Mouse (Mus musculus): Measurements from ENCODE around the gene Oxld1. TPM values are rescaled to one million over a fixed set of nuclear protein-coding genes. Genes with fewer than 3 reads are reported as not detected.
"Not testable (repeated sequence)": the region's sequence is repeated elsewhere in the genome, so short reads cannot be mapped to it uniquely, and the experiment has no call there.

Oxld1 gene
- polyA plus RNA-seq, 1 experiment from 2014 or later: 10.6 TPM

DNA sequence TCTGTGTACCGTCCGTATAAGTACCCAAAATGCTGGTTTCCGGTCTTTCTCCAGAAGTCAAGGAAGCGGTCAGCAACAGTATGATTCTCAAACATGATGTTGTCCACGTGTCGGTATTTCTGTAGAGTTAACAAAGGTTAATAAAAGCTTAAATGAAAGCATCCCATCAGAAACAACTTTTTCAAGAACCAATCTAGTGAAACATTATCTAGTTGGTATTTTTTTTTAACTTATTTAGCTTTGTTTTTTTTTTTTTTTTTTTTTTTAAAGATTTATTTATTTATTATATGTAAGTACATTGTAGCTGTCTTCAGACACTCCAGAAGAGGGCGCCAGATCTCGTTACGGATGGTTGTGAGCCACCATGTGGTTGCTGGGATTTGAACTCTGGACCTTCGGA, 44.2 kb downstream of the Oxld1 start:
- H3K36me3 ChIP-seq: peaks cover 92% of the 10 kb centered on the region

More for the DNA sequence above, 44.2 kb downstream of the Oxld1 start:
- WGBS: 94% methylated on average over 8 of the region's 10 CpGs
- not testable (repeated sequence) for H3K4me3 ChIP-seq (replicated peaks); H3K27me3 ChIP-seq; H3K4me2 ChIP-seq (replicated peaks); H3K9me3 ChIP-seq; H3K9ac ChIP-seq (replicated peaks); H3K4me1 ChIP-seq (replicated peaks); H3K27ac ChIP-seq; ATAC-seq

Other genes with a start within 250 kb of the Oxld1 start
- 17.4 and 19.5 TPM in 2 replicates for gene Bahcc1, start 225.1 kb downstream of the Oxld1 start, polyA plus RNA-seq (2015; fragmentation: Nextera tagmentation; extraction: Ambion mirVana)
- 3,928 and 4,113 TPM in 2 replicates for gene Actg1, start 109.5 kb downstream of the Oxld1 start, polyA plus RNA-seq (2015; fragmentation: Nextera tagmentation; extraction: Ambion mirVana)
- 1.9 and 2.2 TPM in 2 replicates for gene Fscn2, start 96.5 kb downstream of the Oxld1 start, polyA plus RNA-seq (2015; fragmentation: Nextera tagmentation; extraction: Ambion mirVana)
- 80.9 and 81.1 TPM in 2 replicates for gene Faap100, start 79.3 kb downstream of the Oxld1 start, polyA plus RNA-seq (2015; fragmentation: Nextera tagmentation; extraction: Ambion mirVana)
- 35.0 and 38.1 TPM in 2 replicates for gene Nploc4, start 20.4 kb downstream of the Oxld1 start, polyA plus RNA-seq (2015; fragmentation: Nextera tagmentation; extraction: Ambion mirVana)
- gene Tspan10, start 15.4 kb downstream of the Oxld1 start, polyA plus RNA-seq (2015; fragmentation: Nextera tagmentation; extraction: Ambion mirVana): not detected in 2 replicates
- gene Pde6g, start 4.6 kb downstream of the Oxld1 start, polyA plus RNA-seq (2015; fragmentation: Nextera tagmentation; extraction: Ambion mirVana): 0.19 and 0.30 TPM in 2 replicates
- 26.1 and 28.7 TPM in 2 replicates for gene Ccdc137, start within 50 bp of the Oxld1 start, polyA plus RNA-seq (2015; fragmentation: Nextera tagmentation; extraction: Ambion mirVana)
- gene Arl16, start 9.5 kb upstream of the Oxld1 start, polyA plus RNA-seq (2015; fragmentation: Nextera tagmentation; extraction: Ambion mirVana): 64.7 and 67.8 TPM in 2 replicates
- 111 and 113 TPM in 2 replicates for gene Mrpl12, start 26.5 kb upstream of the Oxld1 start, polyA plus RNA-seq (2015; fragmentation: Nextera tagmentation; extraction: Ambion mirVana)
- 28.2 and 29.2 TPM in 2 replicates for gene Slc25a10, start 33.8 kb upstream of the Oxld1 start, polyA plus RNA-seq (2015; fragmentation: Nextera tagmentation; extraction: Ambion mirVana)
- 0.20 and 0.32 TPM in 2 replicates for gene Gcgr, start 72.6 kb upstream of the Oxld1 start, polyA plus RNA-seq (2015; fragmentation: Nextera tagmentation; extraction: Ambion mirVana)
- gene Mcrip1, start 91.7 kb upstream of the Oxld1 start, polyA plus RNA-seq (2015; fragmentation: Nextera tagmentation; extraction: Ambion mirVana): 240 and 242 TPM in 2 replicates
- not detected in 2 replicates for gene Ppp1r27, start 93.1 kb upstream of the Oxld1 start, polyA plus RNA-seq (2015; fragmentation: Nextera tagmentation; extraction: Ambion mirVana)
- gene P4hb, start 115.2 kb upstream of the Oxld1 start, polyA plus RNA-seq (2015; fragmentation: Nextera tagmentation; extraction: Ambion mirVana): 279 and 297 TPM in 2 replicates
- 452 and 461 TPM in 2 replicates for gene Arhgdia, start 123.6 kb upstream of the Oxld1 start, polyA plus RNA-seq (2015; fragmentation: Nextera tagmentation; extraction: Ambion mirVana)
- gene Alyref, start 140.3 kb upstream of the Oxld1 start, polyA plus RNA-seq (2015; fragmentation: Nextera tagmentation; extraction: Ambion mirVana): 303 and 358 TPM in 2 replicates
- gene Anapc11, start 140.4 kb upstream of the Oxld1 start, polyA plus RNA-seq (2015; fragmentation: Nextera tagmentation; extraction: Ambion mirVana): 180 and 183 TPM in 2 replicates
- 0.54 and 0.95 TPM in 2 replicates for gene Npb, start 150.4 kb upstream of the Oxld1 start, polyA plus RNA-seq (2015; fragmentation: Nextera tagmentation; extraction: Ambion mirVana)
- gene Pcyt2, start 159.9 kb upstream of the Oxld1 start, polyA plus RNA-seq (2015; fragmentation: Nextera tagmentation; extraction: Ambion mirVana): 167 TPM in 2 replicates
- gene Sirt7, start 167.2 kb upstream of the Oxld1 start, polyA plus RNA-seq (2015; fragmentation: Nextera tagmentation; extraction: Ambion mirVana): 42.7 and 51.3 TPM in 2 replicates
- gene Mafg, start 175.5 kb upstream of the Oxld1 start, polyA plus RNA-seq (2015; fragmentation: Nextera tagmentation; extraction: Ambion mirVana): 24.4 and 31.2 TPM in 2 replicates
- gene Pycr1, start 185.7 kb upstream of the Oxld1 start, polyA plus RNA-seq (2015; fragmentation: Nextera tagmentation; extraction: Ambion mirVana): 23.2 and 25.0 TPM in 2 replicates
- gene Myadml2, start 190.1 kb upstream of the Oxld1 start, polyA plus RNA-seq (2015; fragmentation: Nextera tagmentation; extraction: Ambion mirVana): 0.78 and 0.84 TPM in 2 replicates
- 0.46 and 0.65 TPM in 2 replicates for gene Notum, start 203.1 kb upstream of the Oxld1 start, polyA plus RNA-seq (2015; fragmentation: Nextera tagmentation; extraction: Ambion mirVana)
- 149 and 154 TPM in 2 replicates for gene Aspscr1, start 214.9 kb upstream of the Oxld1 start, polyA plus RNA-seq (2015; fragmentation: Nextera tagmentation; extraction: Ambion mirVana)

All from midbrain, embryonic 13.5 days (tissue).